Mouse (Mus musculus) limb, embryonic 14.5 days (tissue): Measurements from ENCODE around the gene Tacc2. TPM values are rescaled to one million over a fixed set of nuclear protein-coding genes. Genes with fewer than 3 reads are reported as not detected.

Experiments
- ATAC-seq: fragments of 200-750 bp; cut with Nextera tagmentation; 2 replicates; pipeline ENCODE4 v1.8.0; 2017; ENCODE audit warnings: low read depth, moderate number of reproducible peaks, moderate TSS enrichment; ENCODE audit not compliant: low FRiP score
- DNase-seq: peaks from one replicate; pipeline ENCODE4 v3.0.0-alpha.2; 2015; ENCODE audit warnings: low spot score
- H3K27ac ChIP-seq: fragments of 300-500 bp; sonication (generic); replicated peaks from 2 replicates; pipeline ENCODE4 v1.5.1; 2014; ENCODE audit warnings: low read depth, mild to moderate bottlenecking, low read length, moderate library complexity, mixed read lengths
- H3K27me3 ChIP-seq: fragments of 300-500 bp; sonication (generic); 2 replicates; pipeline ENCODE4 v1.6.1; 2014; ENCODE audit warnings: low read length, mixed read lengths; ENCODE audit not compliant: control insufficient read depth, insufficient read depth
- H3K36me3 ChIP-seq: fragments of 300-500 bp; sonication (generic); 2 replicates; pipeline ENCODE4 v1.6.1; 2014; ENCODE audit warnings: mild to moderate bottlenecking, low read length, moderate library complexity, mixed read lengths; ENCODE audit not compliant: control insufficient read depth, insufficient read depth
- H3K4me1 ChIP-seq: fragments of 300-500 bp; sonication (generic); 2 replicates; pipeline ENCODE4 v1.6.1; 2014; ENCODE audit warnings: antibody characterized with exemption, low read length, mixed read lengths; ENCODE audit not compliant: control insufficient read depth, insufficient read depth
- H3K4me2 ChIP-seq: fragments of 300-500 bp; sonication (generic); replicated peaks from 2 replicates; pipeline ENCODE4 v1.6.1; 2014; ENCODE audit warnings: low read depth, mild to moderate bottlenecking, low read length, moderate library complexity; ENCODE audit not compliant: severe bottlenecking
- H3K4me3 ChIP-seq: fragments of 300-500 bp; sonication (generic); replicated peaks from 2 replicates; pipeline ENCODE4 v1.5.1; 2014; ENCODE audit warnings: low read length
- H3K9ac ChIP-seq: fragments of 300-500 bp; sonication (generic); 2 replicates; pipeline ENCODE4 v1.6.1; 2014; ENCODE audit warnings: mild to moderate bottlenecking, low read depth, low read length, moderate library complexity; ENCODE audit not compliant: severe bottlenecking
- H3K9me3 ChIP-seq: fragments of 300-500 bp; sonication (generic); 2 replicates; pipeline ENCODE4 v1.6.1; 2016; ENCODE audit warnings: low read length; ENCODE audit not compliant: control insufficient read depth
- POLR2A ChIP-seq: fragments of 200-500 bp; IDR thresholded peaks from 2 replicates; pipeline ENCODE4 v1.8.0; 2012; ENCODE audit warnings: inconsistent platforms, mild to moderate bottlenecking, moderate library complexity, borderline replicate concordance; ENCODE audit not compliant: insufficient read depth, insufficient read length; ENCODE audit errors: extremely low read depth
- WGBS: fragments of 180-500 bp; shearing (Covaris S2); extraction: QIAGEN DNeasy Blood & Tissue Kit; methylation state at CpG from one replicate; pipeline ENCODE4 v1.1.7; 2014; 5-methylcytosine and 5-hydroxymethylcytosine counted together
- polyA plus RNA-seq, 2 experiments: library from polyadenylated mRNA; depleted of rRNA in 1 of 2; stranded (reverse) in 1 of 2; unstranded in 1 of 2; fragments of >200 nt; fragmentation: Nextera tagmentation in 1 of 2; extraction: Ambion mirVana in 1 of 2; gene quantifications; 2 replicates each; pipeline versions ENCODE4 v1.2.1 to v1.2.3; 2012 to 2014

The Tacc2 gene
- polyA plus RNA-seq, 2 experiments: 38.2 to 49.1 TPM

GRCm38 (mm10) chr7:130786708-130787107 lies 209.5 kb downstream of the Tacc2 start:
- peaks cover 7% of the 10 kb centered on the region; the same call in 1 of the 2 replicates for H3K4me1 ChIP-seq
- no peaks in the 10 kb centered on the region for H3K27me3 ChIP-seq
- H3K9ac ChIP-seq: no peak overlapping the region
- no peak for ATAC-seq
- no peaks in the 10 kb centered on the region for H3K36me3 ChIP-seq
- H3K27ac ChIP-seq: no peak overlapping the region
- TF ChIP-seq POLR2A: no peak
- H3K9me3 ChIP-seq: no peaks in the 10 kb centered on the region
- no peak overlapping the region for H3K4me3 ChIP-seq
- 71% methylated on average over 5 of the region's 5 CpGs for WGBS
- H3K4me2 ChIP-seq: no peak overlapping the region
- DNase-seq: no peak

- DNase-seq (no peak), ATAC-seq (no peak)
- Histone ChIP-seq H3K27ac (no peak overlapping the region), H3K4me1 (peaks cover 7% of the 10 kb centered on the region; the same call in 1 of the 2 replicates), H3K4me3 (no peak overlapping the region), H3K27me3 (no peaks in the 10 kb centered on the region), H3K9me3 (no peaks in the 10 kb centered on the region), H3K4me2 (no peak overlapping the region), H3K36me3 (no peaks in the 10 kb centered on the region), H3K9ac (no peak overlapping the region)
- no peak for TF ChIP-seq POLR2A
- WGBS: 93% methylated on average over 4 of the region's 4 CpGs
Observed at GRCm38 (mm10) chr7:130787537-130787936, 210.3 kb downstream of the Tacc2 start.

GRCm38 (mm10) chr7:130788950-130789349 lies 211.7 kb downstream of the Tacc2 start:
- no peak for TF ChIP-seq POLR2A
- H3K27me3 ChIP-seq: no peaks in the 10 kb centered on the region
- no peak overlapping the region for H3K27ac ChIP-seq
- WGBS: 53% methylated on average over 3 of the region's 3 CpGs
- H3K4me3 ChIP-seq: no peak overlapping the region
- H3K9me3 ChIP-seq: no peaks in the 10 kb centered on the region
- no peak for ATAC-seq
- peaks cover 7% of the 10 kb centered on the region; the same call in 1 of the 2 replicates for H3K4me1 ChIP-seq
- H3K36me3 ChIP-seq: no peaks in the 10 kb centered on the region
- DNase-seq: no peak
- no peak overlapping the region for H3K9ac ChIP-seq
- no peak overlapping the region for H3K4me2 ChIP-seq

GRCm38 (mm10) chr7:130789456-130789855 lies 212.2 kb downstream of the Tacc2 start:
- H3K9me3 ChIP-seq: no peaks in the 10 kb centered on the region
- no peak overlapping the region for H3K9ac ChIP-seq
- peaks cover 7% of the 10 kb centered on the region; the same call in 1 of the 2 replicates for H3K4me1 ChIP-seq
- no peak overlapping the region for H3K27ac ChIP-seq
- TF ChIP-seq POLR2A: no peak
- WGBS: 75% methylated on average over 7 of the region's 7 CpGs
- DNase-seq (no peak), ATAC-seq (no peak)
- no peak overlapping the region for H3K4me2 ChIP-seq
- no peaks in the 10 kb centered on the region for H3K27me3 ChIP-seq
- no peak overlapping the region for H3K4me3 ChIP-seq
- H3K36me3 ChIP-seq: no peaks in the 10 kb centered on the region

- no peak for TF ChIP-seq POLR2A
- H3K4me3 ChIP-seq: no peak overlapping the region
- H3K9me3 ChIP-seq: no peaks in the 10 kb centered on the region
- H3K9ac ChIP-seq: no peak overlapping the region
- H3K36me3 ChIP-seq: no peaks in the 10 kb centered on the region
- 43% methylated on average over 9 of the region's 9 CpGs for WGBS
- no peak overlapping the region for H3K27ac ChIP-seq
- H3K4me1 ChIP-seq: no peaks in the 10 kb centered on the region
- DNase-seq: no peak
- no peak overlapping the region for H3K4me2 ChIP-seq
- no peaks in the 10 kb centered on the region for H3K27me3 ChIP-seq
- ATAC-seq: no peak
Observed at GRCm38 (mm10) chr7:130793671-130794070, 216.4 kb downstream of the Tacc2 start.

- Histone ChIP-seq H3K36me3 (no peaks in the 10 kb centered on the region), H3K9me3 (no peaks in the 10 kb centered on the region), H3K27me3 (no peaks in the 10 kb centered on the region), H3K27ac (no peak overlapping the region), H3K9ac (no peak overlapping the region), H3K4me1 (no peaks in the 10 kb centered on the region), H3K4me3 (no peak overlapping the region), H3K4me2 (no peak overlapping the region)
- no peak for TF ChIP-seq POLR2A
- 60% methylated on average over 8 of the region's 8 CpGs for WGBS
- no peak for DNase-seq
- ATAC-seq: no peak
Observed at GRCm38 (mm10) chr7:130796786-130797185, 219.5 kb downstream of the Tacc2 start.
